Mouse (Mus musculus) small intestine, adult 2 months (tissue): Measurements from ENCODE around the gene Traf1. TPM values are rescaled to one million over a fixed set of nuclear protein-coding genes. Genes with fewer than 3 reads are reported as not detected.
A peak's percentile ranks its signal among the peaks of the same experiment; 100 is the strongest.

Experiments used
- H3K27ac ChIP-seq: fragments of 200-500 bp; 2 replicates; pipeline ENCODE4 v1.5.1; 2012; ENCODE audit warnings: low read depth, low read length, control low read depth, inconsistent platforms; ENCODE audit not compliant: insufficient read depth
- H3K27me3 ChIP-seq: fragments of 200-500 bp; 2 replicates; pipeline ENCODE4 v1.6.1; 2012; ENCODE audit warnings: mild to moderate bottlenecking, moderate library complexity, low read length, inconsistent platforms; ENCODE audit not compliant: control insufficient read depth, insufficient read depth
- H3K36me3 ChIP-seq: fragments of 200-500 bp; 2 replicates; pipeline ENCODE4 v1.6.1; 2012; ENCODE audit warnings: mild to moderate bottlenecking, low read length, control low read depth, inconsistent platforms; ENCODE audit not compliant: control insufficient read depth, insufficient read depth
- H3K4me1 ChIP-seq: fragments of 200-500 bp; 2 replicates; pipeline ENCODE4 v1.6.1; 2012; ENCODE audit warnings: low read length, inconsistent platforms, mixed read lengths; ENCODE audit not compliant: control insufficient read depth, insufficient read depth, insufficient read length
- H3K4me3 ChIP-seq: fragments of 200-500 bp; 2 replicates; pipeline ENCODE4 v1.5.1; 2012; ENCODE audit warnings: low read depth, mild to moderate bottlenecking, control low read depth, inconsistent platforms, low read length, moderate library complexity
- CTCF ChIP-seq: fragments of 200-500 bp; IDR thresholded peaks from 2 replicates; pipeline ENCODE4 v1.5.1; 2012; ENCODE audit warnings: low read depth, mild to moderate bottlenecking, control low read depth, inconsistent platforms, low read length, moderate library complexity, mixed read lengths; ENCODE audit not compliant: insufficient replicate concordance, insufficient read length; ENCODE audit errors: extremely low read depth
- POLR2A ChIP-seq: fragments of 200-500 bp; IDR thresholded peaks from 2 replicates; pipeline ENCODE4 v1.6.1; 2012; ENCODE audit warnings: low read depth, mild to moderate bottlenecking, control low read depth, inconsistent platforms, low read length, moderate library complexity
- whole genome bisulfite sequencing: fragments of 180-500 bp; shearing (Covaris S2); methylation state at CpG from one replicate; pipeline ENCODE4 v1.1.7; 2018; 5-methylcytosine and 5-hydroxymethylcytosine counted together
- polyA plus RNA-seq: library from polyadenylated mRNA; depleted of rRNA; stranded (reverse); fragments of >200 nt; gene quantifications from 2 replicates; pipeline ENCODE4 v1.2.3, GENCODE M21; 2012

Traf1 gene
- polyA plus RNA-seq, 1 experiment: 6.1 TPM

DNA sequence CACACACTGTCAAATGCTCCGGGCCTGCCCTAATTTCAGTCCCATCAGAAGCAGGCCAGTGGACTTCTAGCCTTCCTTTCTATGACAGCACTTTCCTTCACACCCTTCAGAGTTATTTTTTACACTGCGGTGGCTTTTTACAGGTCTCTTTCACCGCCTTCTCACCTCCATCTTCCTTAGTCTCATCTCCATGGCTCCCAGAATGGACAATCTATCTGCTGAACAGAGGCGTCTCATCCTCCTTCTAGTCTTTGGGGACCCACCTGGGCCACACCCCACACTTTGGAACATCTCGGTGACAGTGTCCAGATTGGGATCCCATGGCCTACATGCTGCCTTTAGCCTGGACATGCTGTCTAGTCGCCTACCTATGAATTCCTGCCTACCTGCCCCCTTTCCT lies 606 bp downstream of the Traf1 start:
- H3K27ac ChIP-seq: peak overlapping the region; percentile 56
- peaks cover 14% of the 10 kb centered on the region for H3K4me1 ChIP-seq
- WGBS: 59% methylated on average over 6 of the region's 6 CpGs
- H3K36me3 ChIP-seq: no peaks in the 10 kb centered on the region
- TF ChIP-seq POLR2A (no peak), CTCF (no peak)
- peak overlapping the region; percentile 67 for H3K4me3 ChIP-seq
- no peaks in the 10 kb centered on the region for H3K27me3 ChIP-seq

DNA sequence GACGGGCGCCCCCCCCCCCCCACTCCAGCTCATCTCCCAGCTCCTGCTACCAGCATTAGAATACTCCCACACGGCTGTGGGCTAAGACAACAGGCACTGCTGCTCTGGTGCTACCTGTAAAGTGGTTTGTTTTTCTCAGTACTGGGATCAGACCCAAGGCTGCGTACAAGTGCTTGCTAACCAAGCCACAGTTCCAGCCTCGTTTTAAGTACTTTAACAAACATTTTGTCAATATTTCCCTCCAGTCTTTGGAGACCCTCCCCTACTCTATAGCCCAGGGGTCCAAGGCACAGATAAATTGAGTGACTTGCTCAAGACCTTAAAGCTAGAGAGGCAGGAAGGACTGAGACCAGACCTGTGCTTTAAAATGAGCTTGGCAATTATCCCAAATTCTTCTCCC lies 1.1 kb downstream of the Traf1 start:
- WGBS: 76% methylated on average over 5 of the region's 5 CpGs
- H3K36me3 ChIP-seq: no peaks in the 10 kb centered on the region
- H3K27ac ChIP-seq: no peak overlapping the region
- no peak for TF ChIP-seq POLR2A
- no peak for TF ChIP-seq CTCF
- H3K27me3 ChIP-seq: no peaks in the 10 kb centered on the region
- H3K4me3 ChIP-seq: no peak overlapping the region
- peaks cover 12% of the 10 kb centered on the region for H3K4me1 ChIP-seq

DNA sequence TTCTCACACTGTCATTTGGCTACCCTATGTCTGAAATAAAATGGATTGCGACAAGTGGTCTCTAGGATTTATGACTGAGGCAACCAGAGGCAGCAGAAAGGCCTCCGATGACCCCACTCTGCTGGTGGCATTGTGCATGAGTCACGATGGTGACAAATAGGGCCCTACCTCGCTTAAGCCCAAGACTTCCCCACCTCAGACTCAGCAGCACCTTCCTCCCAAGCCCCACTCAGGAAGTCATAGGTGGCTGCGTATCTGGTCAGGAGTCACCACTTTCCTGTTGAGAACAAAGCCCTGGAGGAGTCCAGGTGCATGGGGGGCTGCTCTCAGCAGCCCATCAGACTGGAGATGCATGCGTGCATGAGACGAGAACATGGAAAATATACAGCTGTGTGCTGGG lies 3.0 kb downstream of the Traf1 start:
- Histone ChIP-seq H3K4me3 (0 out of 2 replicates have a peak overlapping the region, but pooled peaks have one; percentile 4), H3K27me3 (no peaks in the 10 kb centered on the region), H3K36me3 (no peaks in the 10 kb centered on the region), H3K27ac (0 out of 2 replicates have a peak overlapping the region, but pooled peaks have one; percentile 7), H3K4me1 (peaks cover 10% of the 10 kb centered on the region)
- TF ChIP-seq CTCF (no peak), POLR2A (no peak)
- WGBS: 82% methylated on average over 7 of the region's 7 CpGs

DNA sequence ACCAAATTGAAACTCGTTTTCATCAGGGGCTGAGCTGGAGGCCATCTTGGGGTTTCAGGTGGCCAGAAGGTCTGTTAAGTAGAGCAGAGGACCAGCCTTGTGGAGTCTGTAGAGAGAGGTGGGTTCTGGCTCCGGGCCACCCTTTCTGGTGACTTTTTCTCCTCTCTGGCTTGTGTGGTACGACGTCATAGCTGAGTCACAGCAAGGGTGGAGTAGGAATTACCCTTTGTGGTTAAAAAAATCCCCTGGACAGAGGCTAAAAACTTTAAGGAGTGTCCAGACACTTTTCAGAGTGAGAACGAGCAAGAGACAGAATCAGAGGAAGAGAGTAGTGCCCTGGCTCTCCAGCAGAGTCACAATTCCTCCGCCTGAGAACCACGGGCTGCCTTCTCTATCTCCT lies 3.5 kb downstream of the Traf1 start:
- no peaks in the 10 kb centered on the region for H3K27me3 ChIP-seq
- H3K36me3 ChIP-seq: no peaks in the 10 kb centered on the region
- H3K4me3 ChIP-seq: peak overlapping the region; percentile 18; the same call in 1 of the 2 replicates
- WGBS: 65% methylated on average over 7 of the region's 7 CpGs
- H3K4me1 ChIP-seq: peaks cover 10% of the 10 kb centered on the region
- H3K27ac ChIP-seq: 0 out of 2 replicates have a peak overlapping the region, but pooled peaks have one; percentile 7
- no peak for TF ChIP-seq CTCF
- TF ChIP-seq POLR2A: no peak

DNA sequence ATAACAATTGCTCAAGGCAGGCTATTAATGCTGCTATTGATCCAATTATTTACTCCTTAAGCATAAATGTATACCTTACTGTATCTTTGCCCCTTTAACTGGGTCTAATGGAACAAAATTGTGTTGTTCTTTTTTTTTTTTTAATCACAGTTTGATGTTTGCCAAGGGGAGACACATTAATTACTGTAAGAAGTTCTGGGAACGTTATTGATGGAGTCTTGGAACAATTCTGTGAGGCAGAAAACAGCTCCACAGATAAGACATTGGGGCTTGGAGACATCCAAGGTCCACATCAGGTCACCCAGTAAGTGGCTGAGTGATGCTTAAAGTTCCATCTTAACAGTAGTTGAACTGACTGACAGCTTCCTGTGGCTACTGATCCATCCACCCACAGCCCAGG lies 4.2 kb downstream of the Traf1 start:
- TF ChIP-seq POLR2A (no peak), CTCF (no peak)
- H3K36me3 ChIP-seq: no peaks in the 10 kb centered on the region
- H3K4me3 ChIP-seq: no peak overlapping the region
- WGBS: 47% methylated on average over 1 of the region's 1 CpGs
- no peak overlapping the region for H3K27ac ChIP-seq
- H3K27me3 ChIP-seq: no peaks in the 10 kb centered on the region
- H3K4me1 ChIP-seq: peaks cover 10% of the 10 kb centered on the region

DNA sequence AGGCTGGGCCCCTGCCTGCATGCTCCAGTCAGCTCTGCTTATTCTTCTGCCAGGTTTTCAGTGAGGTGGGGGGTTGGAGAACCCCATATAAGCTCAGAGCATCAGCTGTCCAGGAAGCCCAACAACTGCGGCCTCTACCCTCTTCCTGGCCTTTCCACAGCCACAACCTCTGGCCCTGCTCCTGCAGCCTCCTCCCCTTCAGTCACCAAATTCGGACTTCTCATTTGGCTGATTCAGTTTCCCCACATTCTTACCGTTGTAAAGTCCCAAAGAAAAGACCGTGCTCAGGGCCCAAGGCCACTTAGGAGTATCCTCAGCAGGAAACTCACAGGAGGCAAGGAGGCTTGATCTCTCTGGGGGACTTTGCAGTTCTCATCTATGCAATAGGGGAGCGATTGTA lies 4.6 kb downstream of the Traf1 start:
- peaks cover 6% of the 10 kb centered on the region; the same call in 1 of the 2 replicates for H3K4me1 ChIP-seq
- no peak for TF ChIP-seq POLR2A
- TF ChIP-seq CTCF: no peak
- 60% methylated on average over 5 of the region's 5 CpGs for WGBS
- H3K27ac ChIP-seq: no peak overlapping the region
- H3K4me3 ChIP-seq: no peak overlapping the region
- no peaks in the 10 kb centered on the region for H3K36me3 ChIP-seq
- H3K27me3 ChIP-seq: no peaks in the 10 kb centered on the region

GRCm38 (mm10) chr2:34954344-34954743 lies 7.2 kb downstream of the Traf1 start:
- H3K4me3 ChIP-seq: no peak overlapping the region
- TF ChIP-seq CTCF: no peak
- no peak for TF ChIP-seq POLR2A
- no peak overlapping the region for H3K27ac ChIP-seq
- H3K4me1 ChIP-seq: no peaks in the 10 kb centered on the region
- no peaks in the 10 kb centered on the region for H3K27me3 ChIP-seq
- no peaks in the 10 kb centered on the region for H3K36me3 ChIP-seq

- TF ChIP-seq CTCF: no peak
- no peak for TF ChIP-seq POLR2A
- Histone ChIP-seq H3K4me3 (no peak overlapping the region), H3K36me3 (no peaks in the 10 kb centered on the region), H3K27ac (no peak overlapping the region), H3K4me1 (no peaks in the 10 kb centered on the region), H3K27me3 (no peaks in the 10 kb centered on the region)
- 79% methylated on average over 2 of the region's 2 CpGs for WGBS
Observed at GRCm38 (mm10) chr2:34953547-34954116, 7.9 kb downstream of the Traf1 start.
